Mouse (Mus musculus) megakaryocyte, embryonic 14.5 days (primary cell): ENCODE measurements around the gene Adk.

Source experiments
- FLI1 ChIP-seq: IDR thresholded peaks from 2 replicates; pipeline ENCODE4 v1.6.1; 2012; ENCODE audit warnings: low read length, inconsistent platforms, mixed read lengths
- GATA1 ChIP-seq: IDR thresholded peaks from 3 replicates; pipeline ENCODE4 v1.6.1; 2012; ENCODE audit warnings: mixed read lengths, low read length, inconsistent platforms, borderline replicate concordance

- TF ChIP-seq FLI1: no peak
- TF ChIP-seq GATA1: no peak
Measured at GRCm38 (mm10) chr14:21099371-21099770, 47.0 kb downstream of the Adk start.
